Mouse (Mus musculus): ENCODE results near the gene Tmem17. TPM values are rescaled to one million over a fixed set of nuclear protein-coding genes. Genes with fewer than 3 reads are reported as not detected.
A peak's percentile ranks its signal among the peaks of the same experiment; 100 is the strongest.

Tmem17 gene
- polyA plus RNA-seq, 1 experiment from 2014 or later, result 20.4 TPM

DNA sequence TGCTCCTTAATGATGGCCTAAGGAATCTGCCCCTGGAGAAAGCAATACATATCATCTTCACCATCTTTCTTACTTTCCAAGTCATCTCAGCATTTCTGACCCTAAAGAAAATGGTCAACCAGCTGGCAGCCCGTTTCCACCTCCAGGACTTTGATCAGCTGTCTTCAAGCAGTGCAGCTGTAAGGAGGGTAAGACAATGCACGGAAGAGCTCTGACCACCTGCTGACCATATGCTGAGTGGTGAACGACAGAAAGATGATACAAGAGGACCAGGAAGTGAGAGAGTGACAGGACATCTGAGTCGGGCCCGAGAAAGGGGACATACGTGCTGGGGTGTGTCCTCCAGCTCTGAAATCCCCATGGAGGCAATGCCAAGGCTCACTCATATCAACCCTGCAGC, 6.6 kb downstream of the Tmem17 start:
- Histone ChIP-seq H3K27me3 (no peaks in the 10 kb centered on the region), H3K9me3 (peaks cover 12% of the 10 kb centered on the region; the same call in 1 of the 2 replicates), H3K4me3 (replicated peaks) (no peak overlapping the region), H3K9ac (replicated peaks) (no peak overlapping the region), H3K4me2 (replicated peaks) (no peak overlapping the region), H3K4me1 (replicated peaks) (peaks cover 4% of the 10 kb centered on the region; the same call in 1 of the 2 replicates), H3K36me3 (peaks cover 34% of the 10 kb centered on the region), H3K27ac (no peak overlapping the region)
- 87% methylated on average over 6 of the region's 6 CpGs for WGBS
- no peak for ATAC-seq

GRCm38 (mm10) chr11:22520251-22520650, 8.4 kb downstream of the Tmem17 start:
- H3K27ac ChIP-seq, result no peak overlapping the region
- H3K36me3 ChIP-seq, result peaks cover 34% of the 10 kb centered on the region
- no peak overlapping the region for H3K4me2 ChIP-seq (replicated peaks)
- peaks cover 12% of the 10 kb centered on the region; the same call in 1 of the 2 replicates for H3K9me3 ChIP-seq
- H3K27me3 ChIP-seq, result no peaks in the 10 kb centered on the region
- no peak overlapping the region for H3K4me3 ChIP-seq (replicated peaks)
- WGBS, result 95% methylated on average over 4 of the region's 4 CpGs
- no peak for ATAC-seq
- no peaks in the 10 kb centered on the region for H3K4me1 ChIP-seq (replicated peaks)
- no peak overlapping the region for H3K9ac ChIP-seq (replicated peaks)

DNA sequence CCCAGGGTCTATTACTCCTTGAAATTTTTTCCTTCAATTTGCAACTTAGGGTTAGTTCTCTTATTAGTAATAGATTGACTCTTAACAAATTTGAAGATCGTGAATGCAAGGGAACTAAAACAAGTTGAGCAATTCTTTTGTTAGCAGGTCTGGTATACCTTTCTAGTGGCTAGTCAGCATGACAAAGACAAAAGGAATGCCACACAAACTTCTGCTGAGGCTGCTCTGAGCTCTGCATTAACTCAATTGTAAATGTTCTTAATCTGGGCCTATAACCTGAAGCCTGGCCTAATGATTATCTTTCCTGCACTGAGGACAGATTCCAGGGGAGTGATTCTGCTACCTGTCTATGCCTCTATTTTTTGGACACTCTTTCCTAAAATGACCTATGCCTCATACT, 12.7 kb downstream of the Tmem17 start:
- no peak for ATAC-seq
- no peaks in the 10 kb centered on the region for H3K27me3 ChIP-seq
- H3K36me3 ChIP-seq, result peaks cover 14% of the 10 kb centered on the region
- H3K4me3 ChIP-seq (replicated peaks), result no peak overlapping the region
- no peak overlapping the region for H3K4me2 ChIP-seq (replicated peaks)
- H3K9ac ChIP-seq (replicated peaks), result no peak overlapping the region
- WGBS, result 92% methylated on average over 1 of the region's 1 CpGs
- H3K27ac ChIP-seq, result no peak overlapping the region
- peaks cover 12% of the 10 kb centered on the region; the same call in 1 of the 2 replicates for H3K9me3 ChIP-seq
- no peaks in the 10 kb centered on the region for H3K4me1 ChIP-seq (replicated peaks)

DNA sequence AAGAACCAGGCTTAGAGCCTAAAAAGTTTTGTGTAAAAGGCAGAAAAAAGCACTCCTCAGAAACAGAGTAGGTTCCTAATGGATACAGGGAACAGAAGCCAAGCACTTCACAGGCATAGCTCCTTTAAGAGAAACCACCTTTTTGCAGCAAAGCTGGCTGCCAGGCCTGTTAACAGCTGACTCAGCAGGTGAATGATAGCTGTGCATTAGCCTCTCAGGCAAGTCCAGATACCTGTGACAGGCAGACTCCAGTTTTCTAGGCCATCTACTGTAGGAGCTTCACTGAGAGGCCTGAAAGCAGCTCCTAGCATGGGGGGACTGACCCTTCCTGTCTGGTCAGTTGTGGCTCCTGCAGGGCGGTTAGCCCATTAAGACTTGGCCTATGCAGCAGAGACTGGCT, 28.7 kb downstream of the Tmem17 start:
- Histone ChIP-seq H3K27me3 (no peaks in the 10 kb centered on the region), H3K36me3 (no peaks in the 10 kb centered on the region), H3K4me3 (replicated peaks) (no peak overlapping the region), H3K4me2 (replicated peaks) (no peak overlapping the region), H3K27ac (no peak overlapping the region), H3K9ac (replicated peaks) (no peak overlapping the region), H3K4me1 (replicated peaks) (no peaks in the 10 kb centered on the region), H3K9me3 (no peaks in the 10 kb centered on the region)
- 63% methylated on average over 1 of the region's 1 CpGs for WGBS
- no peak for ATAC-seq

DNA sequence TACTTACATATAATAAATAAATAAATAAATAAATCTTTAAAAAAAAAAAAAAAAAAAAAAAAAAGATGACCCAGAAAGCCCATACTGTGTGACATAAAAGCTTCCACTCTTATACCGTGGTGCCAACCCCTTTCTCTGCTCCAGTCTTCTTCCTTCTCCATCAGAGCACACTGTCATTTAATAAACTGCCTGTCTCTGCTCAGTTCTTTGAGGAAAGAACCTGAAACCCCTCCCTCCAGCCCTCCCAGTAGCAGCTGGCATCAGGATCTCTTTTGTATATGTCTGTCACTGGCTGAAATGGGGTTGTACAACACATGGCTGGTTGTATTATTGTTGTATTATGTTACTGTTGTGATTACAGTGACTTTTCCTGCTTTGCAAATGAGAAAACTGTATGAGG, 48.2 kb downstream of the Tmem17 start:
- Histone ChIP-seq H3K36me3 (no peaks in the 10 kb centered on the region), H3K4me1 (replicated peaks) (peaks cover 15% of the 10 kb centered on the region), H3K27ac (peak overlapping the region; percentile 76), H3K4me3 (replicated peaks) (no peak overlapping the region), H3K27me3 (no peaks in the 10 kb centered on the region), H3K9ac (replicated peaks) (no peak overlapping the region), H3K4me2 (replicated peaks) (no peak overlapping the region), H3K9me3 (no peaks in the 10 kb centered on the region)
- 57% methylated on average over 1 of the region's 1 CpGs for WGBS
- peak; percentile 56; the same call in 1 of the 2 replicates for ATAC-seq

DNA sequence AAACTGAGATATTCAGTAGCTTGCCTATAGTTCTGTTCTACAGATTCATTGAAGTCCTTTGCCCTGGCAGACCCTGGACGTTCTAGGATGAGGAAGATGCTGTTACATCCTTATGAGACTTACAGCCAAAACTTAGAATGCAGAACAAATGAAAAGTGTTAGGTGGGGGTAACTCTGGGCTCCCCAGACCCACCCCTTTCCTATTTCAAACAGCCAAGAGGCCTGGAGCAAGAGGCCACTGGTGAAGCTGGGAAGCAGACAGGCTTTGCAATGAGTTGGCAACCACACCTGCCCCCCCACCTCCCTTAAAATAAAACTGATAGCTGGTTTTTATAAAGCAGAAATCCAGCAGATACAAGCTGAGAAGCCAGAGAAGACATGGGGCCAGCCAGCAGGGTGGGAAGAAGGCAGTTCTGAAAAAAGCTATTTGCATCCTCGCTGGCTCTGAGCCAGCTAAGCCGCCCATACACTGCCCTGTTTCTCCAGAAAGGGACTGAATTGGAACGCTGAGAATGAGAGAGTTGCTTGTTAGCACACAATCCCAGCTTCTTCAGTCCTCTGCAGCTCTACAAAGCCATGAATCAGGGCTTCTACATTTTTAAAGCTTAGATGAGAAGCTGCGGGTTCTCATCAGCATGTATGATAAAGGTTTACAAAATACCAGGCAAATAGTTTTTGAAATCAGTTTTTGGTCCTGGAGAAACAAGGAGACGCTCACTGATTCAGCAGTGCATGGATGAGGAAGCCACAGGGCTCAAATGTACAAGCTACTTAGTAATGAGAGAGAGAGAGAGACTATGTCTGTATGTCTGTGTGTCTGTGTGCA, 48.8 kb downstream of the Tmem17 start:
- no peaks in the 10 kb centered on the region for H3K9me3 ChIP-seq
- H3K4me3 ChIP-seq (replicated peaks), result no peak overlapping the region
- peak overlapping the region; percentile 76 for H3K27ac ChIP-seq
- WGBS, result 22% methylated on average over 6 of the region's 6 CpGs
- H3K36me3 ChIP-seq, result no peaks in the 10 kb centered on the region
- H3K4me1 ChIP-seq (replicated peaks), result peaks cover 15% of the 10 kb centered on the region
- ATAC-seq, result peak; percentile 92
- peak overlapping the region; percentile 13; the same call in 1 of the 2 replicates for H3K4me2 ChIP-seq (replicated peaks)
- peak overlapping the region; percentile 41 for H3K9ac ChIP-seq (replicated peaks)
- H3K27me3 ChIP-seq, result no peaks in the 10 kb centered on the region

DNA sequence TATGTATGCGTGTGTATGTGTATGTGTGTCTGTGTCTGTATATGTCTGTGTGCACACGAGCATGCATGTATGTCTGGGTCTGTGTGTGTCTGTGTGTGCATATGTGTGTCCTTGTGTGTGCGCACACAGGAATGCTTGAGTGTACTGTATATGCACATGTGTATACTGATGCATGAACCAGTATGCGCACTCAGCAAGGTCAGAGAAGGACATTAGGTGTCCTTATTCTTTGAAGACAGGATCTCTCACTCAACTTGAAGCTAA, 49.4 kb downstream of the Tmem17 start:
- peak overlapping the region; percentile 76 for H3K27ac ChIP-seq
- 93% methylated on average over 4 of the region's 4 CpGs for WGBS
- peaks cover 15% of the 10 kb centered on the region for H3K4me1 ChIP-seq (replicated peaks)
- ATAC-seq, result peak; percentile 54; the same call in 1 of the 2 replicates
- peak overlapping the region; percentile 41; the same call in 1 of the 2 replicates for H3K9ac ChIP-seq (replicated peaks)
- no peak overlapping the region for H3K4me3 ChIP-seq (replicated peaks)
- H3K9me3 ChIP-seq, result no peaks in the 10 kb centered on the region
- no peaks in the 10 kb centered on the region for H3K27me3 ChIP-seq
- H3K4me2 ChIP-seq (replicated peaks), result peak overlapping the region; percentile 13; the same call in 1 of the 2 replicates
- H3K36me3 ChIP-seq, result no peaks in the 10 kb centered on the region

DNA sequence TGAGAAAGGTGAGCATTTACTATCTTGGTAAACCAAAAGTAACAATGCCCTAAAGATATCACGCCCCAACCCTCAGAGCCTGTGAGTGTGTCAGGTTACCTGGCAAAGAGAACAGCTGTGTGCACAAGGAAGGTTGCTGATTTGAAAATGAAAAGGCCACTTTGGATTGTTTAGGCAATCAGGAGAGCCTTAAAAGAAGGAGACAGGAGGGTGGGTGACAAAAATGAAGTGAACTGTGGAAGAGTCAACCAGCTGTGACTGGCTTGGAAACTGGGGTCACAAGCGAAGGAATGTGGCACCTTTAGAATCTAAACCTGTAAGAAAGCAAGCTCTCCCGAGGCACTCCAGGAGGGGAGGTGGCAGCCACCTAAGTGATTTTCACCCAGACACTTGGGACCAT, 51.8 kb downstream of the Tmem17 start:
- Histone ChIP-seq H3K27me3 (no peaks in the 10 kb centered on the region), H3K4me2 (replicated peaks) (no peak overlapping the region), H3K36me3 (no peaks in the 10 kb centered on the region), H3K27ac (no peak overlapping the region), H3K9ac (replicated peaks) (no peak overlapping the region), H3K4me3 (replicated peaks) (no peak overlapping the region), H3K4me1 (replicated peaks) (peaks cover 15% of the 10 kb centered on the region), H3K9me3 (no peaks in the 10 kb centered on the region)
- 86% methylated on average over 3 of the region's 3 CpGs for WGBS
- ATAC-seq, result no peak

DNA sequence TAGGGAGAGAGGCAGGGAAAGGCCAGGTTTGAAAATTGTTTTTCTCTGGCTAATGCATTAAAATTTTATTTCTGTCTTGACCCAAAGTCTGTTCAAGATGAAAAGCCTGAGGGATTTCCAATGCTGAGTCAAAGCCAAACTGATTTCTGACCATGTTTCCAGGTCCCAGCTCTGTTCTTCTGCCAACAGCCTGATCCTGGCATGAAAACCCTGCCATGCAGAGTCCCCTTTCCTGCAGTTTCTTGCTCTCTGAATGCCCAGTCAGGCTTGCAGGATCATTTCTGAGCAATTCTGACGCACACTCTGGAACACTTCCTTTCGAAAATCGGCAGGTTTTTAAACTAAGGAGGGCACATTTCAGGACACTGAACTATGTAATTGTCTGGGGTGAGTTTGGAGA, 52.8 kb downstream of the Tmem17 start:
- H3K4me1 ChIP-seq (replicated peaks), result peaks cover 15% of the 10 kb centered on the region
- no peaks in the 10 kb centered on the region for H3K27me3 ChIP-seq
- no peak overlapping the region for H3K27ac ChIP-seq
- ATAC-seq, result no peak
- H3K9me3 ChIP-seq, result no peaks in the 10 kb centered on the region
- no peaks in the 10 kb centered on the region for H3K36me3 ChIP-seq
- 93% methylated on average over 3 of the region's 3 CpGs for WGBS
- H3K9ac ChIP-seq (replicated peaks), result no peak overlapping the region
- no peak overlapping the region for H3K4me2 ChIP-seq (replicated peaks)
- no peak overlapping the region for H3K4me3 ChIP-seq (replicated peaks)

Other genes starting within 250 kb of the Tmem17 start
- gene Ehbp1, start 169.8 kb upstream of the Tmem17 start, polyA plus RNA-seq (2015; fragmentation: Nextera tagmentation; extraction: Ambion mirVana), result 18.6 and 22.2 TPM in 2 replicates

Data from midbrain, embryonic 13.5 days (tissue).